Mouse (Mus musculus) neural tube, embryonic 15.5 days (tissue): ENCODE data around the gene Hes7. TPM values are rescaled to one million over a fixed set of nuclear protein-coding genes. Genes with fewer than 3 reads are reported as not detected.

Source experiments
- polyA plus RNA-seq: library from polyadenylated mRNA; unstranded; fragments of >200 nt; fragmentation: Nextera tagmentation; extraction: Ambion mirVana; gene quantifications from 2 replicates; pipeline ENCODE4 v1.2.1, GENCODE M21; 2015

Hes7 gene
- polyA plus RNA-seq, 1 experiment from 2014 or later = 0.68 TPM

Other genes starting within 250 kb of the Hes7 start
- gene Ndel1, start 248.5 kb upstream of the Hes7 start, polyA plus RNA-seq = 111 and 115 TPM in 2 replicates
- gene Rnf222, start 231.9 kb upstream of the Hes7 start, polyA plus RNA-seq = not detected in 2 replicates
- gene Rpl26, start 218.8 kb upstream of the Hes7 start, polyA plus RNA-seq = 597 and 626 TPM in 2 replicates
- 0.64 and 1.3 TPM in 2 replicates for gene Odf4, start 193.3 kb upstream of the Hes7 start, polyA plus RNA-seq
- 23.2 and 27.3 TPM in 2 replicates for gene Arhgef15, start 162.9 kb upstream of the Hes7 start, polyA plus RNA-seq
- 1.9 and 2.1 TPM in 2 replicates for gene Slc25a35, start 152.3 kb upstream of the Hes7 start, polyA plus RNA-seq
- gene Rangrf, start 145.2 kb upstream of the Hes7 start, polyA plus RNA-seq = 33.7 and 33.9 TPM in 2 replicates
- 15.5 and 20.2 TPM in 2 replicates for gene Pfas, start 111.9 kb upstream of the Hes7 start, polyA plus RNA-seq
- 53.4 and 55.0 TPM in 2 replicates for gene Ctc1, start 104.5 kb upstream of the Hes7 start, polyA plus RNA-seq
- 15.6 and 47.4 TPM in 2 replicates for gene Aurkb, start 74.8 kb upstream of the Hes7 start, polyA plus RNA-seq
- gene Borcs6, start 60.7 kb upstream of the Hes7 start, polyA plus RNA-seq = 20.6 and 24.0 TPM in 2 replicates
- 33.3 and 39.2 TPM in 2 replicates for gene Tmem107, start 49.6 kb upstream of the Hes7 start, polyA plus RNA-seq
- 347 and 355 TPM in 2 replicates for gene Vamp2, start 31.9 kb upstream of the Hes7 start, polyA plus RNA-seq
- gene Per1, start 25.2 kb upstream of the Hes7 start, polyA plus RNA-seq = 10.0 and 11.9 TPM in 2 replicates
- 0.63 TPM in 2 replicates for gene 9130213A22Rik, start 2.2 kb downstream of the Hes7 start, polyA plus RNA-seq
- gene Aloxe3, start 5.5 kb downstream of the Hes7 start, polyA plus RNA-seq = 4.3 and 6.1 TPM in 2 replicates
- 0.95 and 1.0 TPM in 2 replicates for gene Alox12b, start 36.6 kb downstream of the Hes7 start, polyA plus RNA-seq
- 0.36 TPM in 2 replicates for gene Alox8, start 77.4 kb downstream of the Hes7 start, polyA plus RNA-seq
- gene Gucy2e, start 116.6 kb downstream of the Hes7 start, polyA plus RNA-seq = 0.38 and 0.46 TPM in 2 replicates
- 14.5 and 15.3 TPM in 2 replicates for gene Cntrob, start 203.4 kb downstream of the Hes7 start, polyA plus RNA-seq
- 186 and 201 TPM in 2 replicates for gene Trappc1, start 203.6 kb downstream of the Hes7 start, polyA plus RNA-seq
- gene Kcnab3, start 205.9 kb downstream of the Hes7 start, polyA plus RNA-seq = 6.0 and 7.3 TPM in 2 replicates
- 213 and 250 TPM in 2 replicates for gene Rnf227, start 220.1 kb downstream of the Hes7 start, polyA plus RNA-seq
- 70.6 and 76.1 TPM in 2 replicates for gene Chd3, start 249.0 kb downstream of the Hes7 start, polyA plus RNA-seq